Mouse (Mus musculus): ENCODE results near the gene Mcm2. TPM values are rescaled to one million over a fixed set of nuclear protein-coding genes. Genes with fewer than 3 reads are reported as not detected.
A peak's percentile ranks its signal among the peaks of the same experiment; 100 is the strongest.

Mcm2 gene
- polyA plus RNA-seq, 1 experiment, result 14.5 TPM

DNA sequence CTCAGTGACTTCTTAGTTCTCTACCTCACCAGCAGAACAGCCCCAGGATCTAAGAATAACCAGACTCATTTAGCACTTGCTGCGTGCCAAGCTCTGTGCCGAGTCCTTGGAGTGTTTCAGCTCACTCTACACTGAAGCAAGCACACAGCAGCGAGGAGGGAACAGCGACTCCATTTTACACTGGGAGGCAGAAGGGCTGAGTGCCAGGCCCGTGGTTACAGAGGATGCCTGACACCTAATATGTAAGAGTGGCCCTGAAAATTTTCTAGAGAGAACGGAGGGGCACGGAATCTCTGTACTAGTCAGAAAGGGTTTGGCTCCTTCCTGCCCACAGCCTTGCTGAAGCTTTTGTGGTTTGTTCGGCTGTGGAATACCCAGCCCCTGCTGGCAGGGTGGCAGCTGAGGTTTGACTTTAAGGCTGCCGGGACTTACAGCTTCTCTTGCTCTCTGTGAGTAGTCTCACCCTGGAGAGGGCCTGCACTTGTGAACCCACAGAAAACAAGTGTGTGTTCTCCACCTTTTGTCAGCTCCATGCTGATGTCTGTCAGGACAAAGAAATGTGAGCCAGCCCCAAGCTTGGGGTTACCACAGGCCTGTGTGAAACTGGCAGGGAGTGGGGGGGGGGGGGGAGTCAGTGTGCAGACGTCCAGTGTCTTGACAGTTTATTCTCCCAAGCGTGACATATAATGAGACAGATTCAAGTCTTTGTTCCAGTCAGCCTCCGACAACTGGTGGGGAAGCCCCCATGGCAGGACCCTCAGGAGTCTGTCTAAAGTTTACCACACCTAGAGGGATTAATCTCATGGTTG lies 40.9 kb upstream of the Mcm2 start:
- Histone ChIP-seq H3K4me3 (ENCODE audit: low read depth, low read length) (no peak overlapping the region), H3K27ac (ENCODE audit: insufficient read depth, low read depth, low read length) (no peak overlapping the region; the same call in 1 of the 2 replicates), H3K27me3 (ENCODE audit: control insufficient read depth, insufficient read depth, low read length) (no peaks in the 10 kb centered on the region), H3K36me3 (ENCODE audit: control insufficient read depth, insufficient read depth, low read length) (no peaks in the 10 kb centered on the region), H3K4me1 (ENCODE audit: control insufficient read depth, insufficient read depth, insufficient read length, low read length) (no peaks in the 10 kb centered on the region)
- WGBS, result 68% methylated on average over 12 of the region's 12 CpGs
- TF ChIP-seq POLR2A (IDR thresholded peaks at IDR 0.05; ENCODE audit: low read depth, low read length) (no peak), CTCF (IDR thresholded peaks at IDR 0.05; ENCODE audit: extremely low read depth, insufficient read length, insufficient replicate concordance, low read depth, low read length) (no peak)

DNA sequence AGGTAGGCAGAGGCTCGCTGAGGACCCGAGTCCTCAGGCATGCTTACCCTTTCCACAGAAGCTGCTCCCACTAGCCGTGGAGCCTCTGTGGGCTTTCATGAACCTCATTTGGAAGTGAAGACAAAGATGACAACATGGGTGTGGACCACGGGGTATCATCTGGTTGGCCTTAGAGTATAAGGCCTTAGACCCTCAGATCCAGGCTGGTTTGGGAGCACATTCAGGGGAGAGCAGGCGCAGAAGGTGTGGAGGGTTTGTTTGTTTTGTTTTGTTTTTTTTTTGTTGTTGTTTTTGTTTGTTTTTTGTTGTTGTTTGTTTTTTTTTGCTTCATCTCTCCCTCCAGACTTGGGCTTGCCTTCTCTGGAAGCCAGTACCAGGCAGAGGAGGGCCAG lies 40.1 kb upstream of the Mcm2 start:
- 66% methylated on average over 5 of the region's 5 CpGs for WGBS
- no peaks in the 10 kb centered on the region for H3K4me1 ChIP-seq (ENCODE audit: control insufficient read depth, insufficient read depth, insufficient read length, low read length)

DNA sequence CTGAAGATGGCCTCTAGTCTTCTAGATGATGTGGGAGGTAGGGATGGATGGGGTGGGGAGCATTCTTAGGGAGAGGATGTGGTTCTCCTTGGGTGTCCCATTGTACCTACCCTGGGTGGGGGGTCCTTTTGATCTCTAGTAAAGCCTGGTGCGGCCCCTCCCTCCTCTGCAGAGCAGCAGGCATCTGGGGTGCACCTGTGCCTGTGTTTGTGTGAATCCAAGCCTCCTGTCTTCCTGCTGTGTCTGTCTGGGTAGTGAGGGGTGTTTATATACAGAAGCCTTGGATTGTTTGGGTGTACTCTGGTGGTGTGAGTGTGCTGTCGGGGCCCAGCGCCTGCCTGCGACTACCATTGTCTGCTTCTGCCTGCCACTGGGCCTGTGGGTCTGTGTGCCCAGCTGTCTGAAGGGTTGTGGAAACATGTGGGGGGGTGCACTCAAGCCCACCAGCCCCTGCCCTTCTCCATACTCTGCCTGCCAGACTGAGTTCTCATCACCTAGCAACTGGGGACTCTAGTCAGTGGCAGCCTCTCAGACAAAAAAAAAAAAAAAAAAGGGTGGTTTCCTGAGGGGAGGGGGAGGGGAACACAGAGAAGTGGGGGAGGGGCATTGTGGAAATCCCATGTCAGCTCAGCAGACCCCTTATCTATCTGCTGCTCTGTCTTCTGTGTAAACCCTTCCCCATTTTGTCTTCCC lies 39.5 kb upstream of the Mcm2 start:
- H3K36me3 ChIP-seq (ENCODE audit: control insufficient read depth, insufficient read depth, low read length), result no peaks in the 10 kb centered on the region
- 66% methylated on average over 4 of the region's 4 CpGs for WGBS
- H3K27ac ChIP-seq (ENCODE audit: insufficient read depth, low read depth, low read length), result no peak overlapping the region
- no peak overlapping the region for H3K4me3 ChIP-seq (ENCODE audit: low read depth, low read length)
- H3K4me1 ChIP-seq (ENCODE audit: control insufficient read depth, insufficient read depth, insufficient read length, low read length), result no peaks in the 10 kb centered on the region
- no peak for TF ChIP-seq CTCF (IDR thresholded peaks at IDR 0.05; ENCODE audit: extremely low read depth, insufficient read length, insufficient replicate concordance, low read depth, low read length)
- TF ChIP-seq POLR2A (IDR thresholded peaks at IDR 0.05; ENCODE audit: low read depth, low read length), result no peak
- no peaks in the 10 kb centered on the region for H3K27me3 ChIP-seq (ENCODE audit: control insufficient read depth, insufficient read depth, low read length)

More for the DNA sequence above, 40.1 kb upstream of the Mcm2 start:
- no peak overlapping the region for H3K27ac ChIP-seq (ENCODE audit: insufficient read depth, low read depth, low read length)
- H3K27me3 ChIP-seq (ENCODE audit: control insufficient read depth, insufficient read depth, low read length), result no peaks in the 10 kb centered on the region
- H3K36me3 ChIP-seq (ENCODE audit: control insufficient read depth, insufficient read depth, low read length), result no peaks in the 10 kb centered on the region
- H3K4me3 ChIP-seq (ENCODE audit: low read depth, low read length), result no peak overlapping the region
- TF ChIP-seq POLR2A (IDR thresholded peaks at IDR 0.05; ENCODE audit: low read depth, low read length), result no peak
- no peak for TF ChIP-seq CTCF (IDR thresholded peaks at IDR 0.05; ENCODE audit: extremely low read depth, insufficient read length, insufficient replicate concordance, low read depth, low read length)

DNA sequence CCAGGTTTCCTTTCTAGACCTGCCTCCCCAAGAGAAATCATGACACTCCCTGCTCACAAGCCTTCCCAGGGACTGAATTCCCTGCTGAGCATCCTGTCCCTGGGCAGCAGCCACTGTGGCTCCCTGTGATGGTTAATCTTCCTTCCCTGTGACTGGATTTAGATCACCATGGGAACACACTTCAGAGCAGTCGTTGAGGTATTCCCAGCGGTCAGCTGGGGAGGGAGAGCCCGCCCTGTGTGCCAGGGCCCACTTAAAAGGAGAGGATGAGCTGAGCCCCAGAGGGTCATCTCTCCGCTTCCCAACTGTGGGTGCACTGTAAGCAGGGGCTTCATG lies 38.6 kb upstream of the Mcm2 start:
- H3K36me3 ChIP-seq (ENCODE audit: control insufficient read depth, insufficient read depth, low read length), result no peaks in the 10 kb centered on the region
- 64% methylated on average over 4 of the region's 4 CpGs for WGBS
- H3K27ac ChIP-seq (ENCODE audit: insufficient read depth, low read depth, low read length), result no peak overlapping the region
- no peak overlapping the region for H3K4me3 ChIP-seq (ENCODE audit: low read depth, low read length)
- no peak for TF ChIP-seq POLR2A (IDR thresholded peaks at IDR 0.05; ENCODE audit: low read depth, low read length)
- H3K4me1 ChIP-seq (ENCODE audit: control insufficient read depth, insufficient read depth, insufficient read length, low read length), result no peaks in the 10 kb centered on the region
- no peaks in the 10 kb centered on the region for H3K27me3 ChIP-seq (ENCODE audit: control insufficient read depth, insufficient read depth, low read length)

DNA sequence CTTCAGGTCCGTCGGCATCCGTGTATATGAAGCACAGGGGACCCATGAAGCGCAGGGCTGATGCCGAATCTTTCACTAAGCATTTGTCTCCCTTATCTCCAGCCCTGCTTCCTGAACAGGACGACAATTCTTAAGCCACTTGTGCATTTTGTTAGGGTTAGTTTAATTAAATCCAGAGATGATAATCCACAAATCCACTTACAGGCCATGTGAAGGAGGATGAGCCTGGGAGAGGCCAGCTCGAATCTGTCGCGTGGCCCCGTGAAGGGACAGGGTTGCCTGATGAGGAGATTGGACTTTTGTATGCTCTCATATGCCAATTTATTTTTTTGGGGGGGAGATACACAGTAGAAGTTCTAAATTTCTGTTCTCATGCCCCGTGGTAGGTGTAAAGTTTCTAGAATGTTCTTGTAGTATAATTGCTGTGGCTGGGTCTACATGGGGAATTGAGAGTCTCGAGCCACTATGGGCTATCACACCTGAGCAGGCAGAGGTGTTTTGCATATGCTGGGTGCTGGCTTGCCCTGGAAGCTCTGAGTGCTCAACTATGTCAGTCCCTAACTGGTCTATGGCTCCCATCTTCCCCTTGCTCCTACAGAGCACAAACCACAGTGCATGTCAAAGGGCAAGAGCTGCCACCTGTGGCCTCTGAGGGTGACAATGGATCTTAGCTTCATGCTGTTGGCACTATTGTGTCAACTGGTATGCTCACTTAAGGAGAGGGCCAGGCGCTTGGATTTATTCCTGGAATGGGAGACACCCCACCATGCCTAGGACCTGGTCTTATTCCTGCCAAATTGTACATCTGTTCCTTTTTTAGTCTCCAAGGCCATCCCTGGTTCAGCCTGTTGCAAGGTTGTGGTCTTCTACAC lies 38.0 kb upstream of the Mcm2 start:
- no peaks in the 10 kb centered on the region for H3K4me1 ChIP-seq (ENCODE audit: control insufficient read depth, insufficient read depth, insufficient read length, low read length)
- TF ChIP-seq CTCF (IDR thresholded peaks at IDR 0.05; ENCODE audit: extremely low read depth, insufficient read length, insufficient replicate concordance, low read depth, low read length), result peak; percentile 6; the same call in 1 of the 2 replicates
- TF ChIP-seq POLR2A (IDR thresholded peaks at IDR 0.05; ENCODE audit: low read depth, low read length), result no peak
- no peaks in the 10 kb centered on the region for H3K36me3 ChIP-seq (ENCODE audit: control insufficient read depth, insufficient read depth, low read length)
- WGBS, result 69% methylated on average over 13 of the region's 13 CpGs
- H3K27me3 ChIP-seq (ENCODE audit: control insufficient read depth, insufficient read depth, low read length), result no peaks in the 10 kb centered on the region
- H3K27ac ChIP-seq (ENCODE audit: insufficient read depth, low read depth, low read length), result no peak overlapping the region
- H3K4me3 ChIP-seq (ENCODE audit: low read depth, low read length), result no peak overlapping the region

DNA sequence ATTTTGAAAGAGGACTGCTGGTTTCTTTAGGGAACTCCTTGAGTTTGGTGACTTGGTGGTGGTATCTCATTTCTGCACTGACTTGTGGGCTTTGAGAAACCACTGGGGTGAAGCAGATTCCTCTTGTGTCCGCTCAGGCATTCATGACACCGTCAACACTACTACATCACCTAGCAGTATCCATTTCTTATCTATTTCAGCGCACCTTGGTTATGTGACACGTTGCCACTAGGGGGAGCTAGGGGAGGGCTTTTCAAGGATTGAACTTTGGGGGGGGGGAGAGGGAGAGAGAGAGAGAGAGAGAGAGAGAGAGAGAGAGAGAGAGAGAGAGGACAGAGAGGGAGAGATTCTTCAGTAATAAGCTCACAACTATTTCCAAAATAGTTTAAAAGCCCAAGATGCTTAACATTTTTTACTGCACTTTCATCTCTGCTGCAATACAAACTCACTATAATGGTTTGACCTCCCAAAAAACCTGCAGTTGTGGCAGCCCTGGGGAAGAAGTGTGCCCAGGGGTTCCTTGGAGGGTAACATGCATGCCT lies 37.2 kb upstream of the Mcm2 start:
- no peak for TF ChIP-seq POLR2A (IDR thresholded peaks at IDR 0.05; ENCODE audit: low read depth, low read length)
- TF ChIP-seq CTCF (IDR thresholded peaks at IDR 0.05; ENCODE audit: extremely low read depth, insufficient read length, insufficient replicate concordance, low read depth, low read length), result no peak

More for the DNA sequence above, 37.2 kb upstream of the Mcm2 start:
- Histone ChIP-seq H3K27me3 (ENCODE audit: control insufficient read depth, insufficient read depth, low read length) (no peaks in the 10 kb centered on the region), H3K4me1 (ENCODE audit: control insufficient read depth, insufficient read depth, insufficient read length, low read length) (no peaks in the 10 kb centered on the region), H3K36me3 (ENCODE audit: control insufficient read depth, insufficient read depth, low read length) (no peaks in the 10 kb centered on the region), H3K27ac (ENCODE audit: insufficient read depth, low read depth, low read length) (no peak overlapping the region), H3K4me3 (ENCODE audit: low read depth, low read length) (no peak overlapping the region)
- WGBS, result 12% methylated on average over 4 of the region's 4 CpGs
